Mouse (Mus musculus): ENCODE data around the gene Igfbp5. TPM values are rescaled to one million over a fixed set of nuclear protein-coding genes. Genes with fewer than 3 reads are reported as not detected.

The Igfbp5 gene
- polyA plus RNA-seq, 1 experiment from 2014 or later: 56.4 TPM

- Histone ChIP-seq H3K9ac (ENCODE audit: low read depth, low read length) (no peak overlapping the region), H3K27me3 (ENCODE audit: control insufficient read depth, insufficient read depth, low read length) (no peaks in the 10 kb centered on the region; the same call in 1 of the 2 replicates), H3K4me3 (ENCODE audit: low read length) (no peak overlapping the region), H3K4me1 (ENCODE audit: control insufficient read depth, insufficient read depth, low read length) (peaks cover 20% of the 10 kb centered on the region), H3K4me2 (replicated peaks; ENCODE audit: low read depth, low read length) (peak overlapping the region; percentile 24), H3K9me3 (ENCODE audit: control insufficient read depth, low read length) (no peaks in the 10 kb centered on the region), H3K36me3 (ENCODE audit: control insufficient read depth, insufficient read depth, low read length) (no peaks in the 10 kb centered on the region), H3K27ac (ENCODE audit: low read depth, low read length) (peak overlapping the region; percentile 62; the same call in 1 of the 2 replicates)
- peak; percentile 40; the same call in 1 of the 2 replicates for ATAC-seq (ENCODE audit: low FRiP score, low TSS enrichment)
- WGBS: 13% methylated on average over 25 of the region's 25 CpGs
These were observed 4.0 kb upstream of the Igfbp5 start for GRCm38 (mm10) chr1:72878473-72879318.

- Histone ChIP-seq H3K4me2 (replicated peaks; ENCODE audit: low read depth, low read length) (peak overlapping the region; percentile 24; the same call in 1 of the 2 replicates), H3K9me3 (ENCODE audit: control insufficient read depth, low read length) (no peaks in the 10 kb centered on the region), H3K27me3 (ENCODE audit: control insufficient read depth, insufficient read depth, low read length) (no peaks in the 10 kb centered on the region; the same call in none of the 2 replicates), H3K9ac (ENCODE audit: low read depth, low read length) (no peak overlapping the region), H3K4me1 (ENCODE audit: control insufficient read depth, insufficient read depth, low read length) (peaks cover 23% of the 10 kb centered on the region), H3K27ac (ENCODE audit: low read depth, low read length) (no peak overlapping the region; the same call in 1 of the 2 replicates), H3K4me3 (ENCODE audit: low read length) (no peak overlapping the region), H3K36me3 (ENCODE audit: control insufficient read depth, insufficient read depth, low read length) (no peaks in the 10 kb centered on the region)
- WGBS: 0% methylated on average over 3 of the region's 3 CpGs
- ATAC-seq (ENCODE audit: low FRiP score, low TSS enrichment): no peak
These were observed 3.2 kb upstream of the Igfbp5 start for GRCm38 (mm10) chr1:72877892-72878291.

- 38% methylated on average over 3 of the region's 3 CpGs for WGBS
- Histone ChIP-seq H3K27ac (ENCODE audit: low read depth, low read length) (no peak overlapping the region), H3K9me3 (ENCODE audit: control insufficient read depth, low read length) (no peaks in the 10 kb centered on the region), H3K4me3 (ENCODE audit: low read length) (no peak overlapping the region), H3K4me1 (ENCODE audit: control insufficient read depth, insufficient read depth, low read length) (peaks cover 28% of the 10 kb centered on the region), H3K4me2 (replicated peaks; ENCODE audit: low read depth, low read length) (no peak overlapping the region; the same call in 1 of the 2 replicates), H3K36me3 (ENCODE audit: control insufficient read depth, insufficient read depth, low read length) (no peaks in the 10 kb centered on the region), H3K27me3 (ENCODE audit: control insufficient read depth, insufficient read depth, low read length) (no peaks in the 10 kb centered on the region; the same call in none of the 2 replicates), H3K9ac (ENCODE audit: low read depth, low read length) (no peak overlapping the region)
- no peak for ATAC-seq (ENCODE audit: low FRiP score, low TSS enrichment)
These were observed 1.4 kb upstream of the Igfbp5 start for GRCm38 (mm10) chr1:72876111-72876510.

GRCm38 (mm10) chr1:72875708-72876107 is 1.0 kb upstream of the Igfbp5 start:
- Histone ChIP-seq H3K36me3 (ENCODE audit: control insufficient read depth, insufficient read depth, low read length) (no peaks in the 10 kb centered on the region), H3K9ac (ENCODE audit: low read depth, low read length) (no peak overlapping the region), H3K4me3 (ENCODE audit: low read length) (no peak overlapping the region), H3K27me3 (ENCODE audit: control insufficient read depth, insufficient read depth, low read length) (no peaks in the 10 kb centered on the region; the same call in none of the 2 replicates), H3K4me1 (ENCODE audit: control insufficient read depth, insufficient read depth, low read length) (peaks cover 28% of the 10 kb centered on the region), H3K4me2 (replicated peaks; ENCODE audit: low read depth, low read length) (no peak overlapping the region; the same call in 1 of the 2 replicates), H3K27ac (ENCODE audit: low read depth, low read length) (no peak overlapping the region), H3K9me3 (ENCODE audit: control insufficient read depth, low read length) (no peaks in the 10 kb centered on the region)
- no peak for ATAC-seq (ENCODE audit: low FRiP score, low TSS enrichment)
- 7% methylated on average over 3 of the region's 3 CpGs for WGBS

- H3K4me2 ChIP-seq (replicated peaks; ENCODE audit: low read depth, low read length): peak overlapping the region; percentile 91
- peak overlapping the region; percentile 85 for H3K9ac ChIP-seq (ENCODE audit: low read depth, low read length)
- under 1% methylated on average over 43 of the region's 43 CpGs for WGBS
- no peaks in the 10 kb centered on the region; the same call in none of the 2 replicates for H3K27me3 ChIP-seq (ENCODE audit: control insufficient read depth, insufficient read depth, low read length)
- peak overlapping the region; percentile 68 for H3K4me3 ChIP-seq (ENCODE audit: low read length)
- peaks cover 21% of the 10 kb centered on the region for H3K4me1 ChIP-seq (ENCODE audit: control insufficient read depth, insufficient read depth, low read length)
- peak; percentile 5; the same call in 1 of the 2 replicates for ATAC-seq (ENCODE audit: low FRiP score, low TSS enrichment)
- H3K36me3 ChIP-seq (ENCODE audit: control insufficient read depth, insufficient read depth, low read length): no peaks in the 10 kb centered on the region
- peak overlapping the region; percentile 88 for H3K27ac ChIP-seq (ENCODE audit: low read depth, low read length)
- no peaks in the 10 kb centered on the region for H3K9me3 ChIP-seq (ENCODE audit: control insufficient read depth, low read length)
These were observed 985 bp downstream of the Igfbp5 start for GRCm38 (mm10) chr1:72873511-72874286.

GRCm38 (mm10) chr1:72873078-72873477 is 1.6 kb downstream of the Igfbp5 start:
- Histone ChIP-seq H3K4me3 (ENCODE audit: low read length) (peak overlapping the region; percentile 68), H3K9me3 (ENCODE audit: control insufficient read depth, low read length) (no peaks in the 10 kb centered on the region), H3K27me3 (ENCODE audit: control insufficient read depth, insufficient read depth, low read length) (no peaks in the 10 kb centered on the region; the same call in none of the 2 replicates), H3K36me3 (ENCODE audit: control insufficient read depth, insufficient read depth, low read length) (no peaks in the 10 kb centered on the region), H3K27ac (ENCODE audit: low read depth, low read length) (peak overlapping the region; percentile 88), H3K9ac (ENCODE audit: low read depth, low read length) (peak overlapping the region; percentile 85), H3K4me2 (replicated peaks; ENCODE audit: low read depth, low read length) (peak overlapping the region; percentile 91), H3K4me1 (ENCODE audit: control insufficient read depth, insufficient read depth, low read length) (peaks cover 20% of the 10 kb centered on the region)
- WGBS: under 1% methylated on average over 16 of the region's 16 CpGs
- ATAC-seq (ENCODE audit: low FRiP score, low TSS enrichment): no peak

GRCm38 (mm10) chr1:72872521-72872920 is 2.2 kb downstream of the Igfbp5 start:
- peaks cover 2% of the 10 kb centered on the region; the same call in 1 of the 2 replicates for H3K36me3 ChIP-seq (ENCODE audit: control insufficient read depth, insufficient read depth, low read length)
- peak overlapping the region; percentile 91 for H3K4me2 ChIP-seq (replicated peaks; ENCODE audit: low read depth, low read length)
- no peaks in the 10 kb centered on the region for H3K9me3 ChIP-seq (ENCODE audit: control insufficient read depth, low read length)
- H3K4me1 ChIP-seq (ENCODE audit: control insufficient read depth, insufficient read depth, low read length): peaks cover 20% of the 10 kb centered on the region
- H3K27ac ChIP-seq (ENCODE audit: low read depth, low read length): peak overlapping the region; percentile 88; the same call in 1 of the 2 replicates
- WGBS: under 1% methylated on average over 8 of the region's 8 CpGs
- H3K9ac ChIP-seq (ENCODE audit: low read depth, low read length): peak overlapping the region; percentile 85; the same call in 1 of the 2 replicates
- H3K27me3 ChIP-seq (ENCODE audit: control insufficient read depth, insufficient read depth, low read length): no peaks in the 10 kb centered on the region; the same call in none of the 2 replicates
- H3K4me3 ChIP-seq (ENCODE audit: low read length): peak overlapping the region; percentile 68
- ATAC-seq (ENCODE audit: low FRiP score, low TSS enrichment): peak; percentile 48

- peak overlapping the region; percentile 91 for H3K4me2 ChIP-seq (replicated peaks; ENCODE audit: low read depth, low read length)
- no peaks in the 10 kb centered on the region for H3K9me3 ChIP-seq (ENCODE audit: control insufficient read depth, low read length)
- H3K9ac ChIP-seq (ENCODE audit: low read depth, low read length): peak overlapping the region; percentile 58; the same call in 1 of the 2 replicates
- peaks cover 4% of the 10 kb centered on the region; the same call in 1 of the 2 replicates for H3K36me3 ChIP-seq (ENCODE audit: control insufficient read depth, insufficient read depth, low read length)
- ATAC-seq (ENCODE audit: low FRiP score, low TSS enrichment): no peak
- H3K4me3 ChIP-seq (ENCODE audit: low read length): peak overlapping the region; percentile 68
- no peaks in the 10 kb centered on the region; the same call in none of the 2 replicates for H3K27me3 ChIP-seq (ENCODE audit: control insufficient read depth, insufficient read depth, low read length)
- H3K4me1 ChIP-seq (ENCODE audit: control insufficient read depth, insufficient read depth, low read length): peaks cover 20% of the 10 kb centered on the region
- WGBS: under 1% methylated on average over 34 of the region's 34 CpGs
- no peak overlapping the region; the same call in 1 of the 2 replicates for H3K27ac ChIP-seq (ENCODE audit: low read depth, low read length)
These were observed 2.8 kb downstream of the Igfbp5 start for GRCm38 (mm10) chr1:72871697-72872411.

Measured in kidney, embryonic 14.5 days (tissue).